Mouse (Mus musculus): ENCODE data around the gene Rcan1. TPM values are rescaled to one million over a fixed set of nuclear protein-coding genes. Genes with fewer than 3 reads are reported as not detected.

Rcan1 gene
- polyA plus RNA-seq, 1 experiment from 2014 or later, result 37.4 TPM

GRCm38 (mm10) chr16:92371623-92372022, 99.0 kb downstream of the Rcan1 start:
- H3K27me3 ChIP-seq (ENCODE audit: control insufficient read depth, insufficient read depth, low read length), result no peaks in the 10 kb centered on the region
- no peak overlapping the region for H3K9ac ChIP-seq (ENCODE audit: low read length)
- H3K36me3 ChIP-seq (ENCODE audit: control insufficient read depth, insufficient read depth, low read length), result no peaks in the 10 kb centered on the region
- H3K4me3 ChIP-seq (ENCODE audit: low read depth, low read length), result no peak overlapping the region
- H3K9me3 ChIP-seq (ENCODE audit: control insufficient read depth, low read length), result no peaks in the 10 kb centered on the region
- 53% methylated on average over 5 of the region's 5 CpGs for WGBS
- DNase-seq (ENCODE audit: low spot score) (no peak), ATAC-seq (replicated peaks; ENCODE audit: low FRiP score) (no peak)
- H3K4me2 ChIP-seq (ENCODE audit: low read depth, low read length, severe bottlenecking), result no peak overlapping the region
- H3K4me1 ChIP-seq (replicated peaks; ENCODE audit: control insufficient read depth, insufficient read depth, low read length), result peaks cover 8% of the 10 kb centered on the region; the same call in 1 of the 2 replicates
- no peak overlapping the region for H3K27ac ChIP-seq (ENCODE audit: low read depth, low read length)

DNA sequence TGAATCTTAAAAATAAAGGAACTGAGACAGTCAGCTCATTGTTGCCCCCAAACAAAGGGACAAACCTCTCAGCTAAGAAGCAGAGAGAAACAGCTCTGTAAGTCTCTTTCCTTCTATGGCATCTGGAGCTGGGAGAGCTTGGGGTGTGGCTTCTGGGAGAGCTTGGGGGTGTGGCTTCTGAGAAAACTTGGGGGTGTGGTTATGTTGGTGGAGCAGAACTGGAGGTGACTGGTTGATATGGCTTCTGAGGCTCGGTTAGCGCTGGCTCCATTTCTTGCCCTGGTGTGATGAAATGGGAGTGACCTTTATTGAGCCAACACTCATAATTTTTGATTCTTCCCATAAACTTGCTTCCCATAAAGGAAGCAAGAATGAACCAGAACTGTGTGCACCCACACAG, 101.4 kb downstream of the Rcan1 start:
- Histone ChIP-seq H3K36me3 (ENCODE audit: control insufficient read depth, insufficient read depth, low read length) (no peaks in the 10 kb centered on the region), H3K27me3 (ENCODE audit: control insufficient read depth, insufficient read depth, low read length) (no peaks in the 10 kb centered on the region), H3K9ac (ENCODE audit: low read length) (no peak overlapping the region), H3K4me2 (ENCODE audit: low read depth, low read length, severe bottlenecking) (no peak overlapping the region), H3K27ac (ENCODE audit: low read depth, low read length) (no peak overlapping the region), H3K4me3 (ENCODE audit: low read depth, low read length) (no peak overlapping the region), H3K4me1 (replicated peaks; ENCODE audit: control insufficient read depth, insufficient read depth, low read length) (peaks cover 8% of the 10 kb centered on the region; the same call in 1 of the 2 replicates), H3K9me3 (ENCODE audit: control insufficient read depth, low read length) (no peaks in the 10 kb centered on the region)
- ATAC-seq (replicated peaks; ENCODE audit: low FRiP score), result no peak
- no peak for DNase-seq (ENCODE audit: low spot score)
- 58% methylated on average over 2 of the region's 2 CpGs for WGBS

- ATAC-seq (replicated peaks; ENCODE audit: low FRiP score), result no peak
- H3K9ac ChIP-seq (ENCODE audit: low read length), result no peak overlapping the region
- WGBS, result 58% methylated on average over 7 of the region's 7 CpGs
- H3K27me3 ChIP-seq (ENCODE audit: control insufficient read depth, insufficient read depth, low read length), result no peaks in the 10 kb centered on the region
- no peak overlapping the region for H3K4me3 ChIP-seq (ENCODE audit: low read depth, low read length)
- no peaks in the 10 kb centered on the region for H3K4me1 ChIP-seq (replicated peaks; ENCODE audit: control insufficient read depth, insufficient read depth, low read length)
- no peaks in the 10 kb centered on the region for H3K9me3 ChIP-seq (ENCODE audit: control insufficient read depth, low read length)
- H3K27ac ChIP-seq (ENCODE audit: low read depth, low read length), result no peak overlapping the region
- H3K36me3 ChIP-seq (ENCODE audit: control insufficient read depth, insufficient read depth, low read length), result no peaks in the 10 kb centered on the region
- no peak for DNase-seq (ENCODE audit: low spot score)
- no peak overlapping the region for H3K4me2 ChIP-seq (ENCODE audit: low read depth, low read length, severe bottlenecking)
These were observed 105.2 kb downstream of the Rcan1 start for GRCm38 (mm10) chr16:92365477-92365876.

GRCm38 (mm10) chr16:92360711-92361110, 110.0 kb downstream of the Rcan1 start:
- H3K4me3 ChIP-seq (ENCODE audit: low read depth, low read length), result no peak overlapping the region
- no peaks in the 10 kb centered on the region for H3K9me3 ChIP-seq (ENCODE audit: control insufficient read depth, low read length)
- H3K4me2 ChIP-seq (ENCODE audit: low read depth, low read length, severe bottlenecking), result no peak overlapping the region
- 0 out of 2 replicates have a peak, but pooled peaks cover 4% of the 10 kb centered on the region for H3K4me1 ChIP-seq (replicated peaks; ENCODE audit: control insufficient read depth, insufficient read depth, low read length)
- H3K36me3 ChIP-seq (ENCODE audit: control insufficient read depth, insufficient read depth, low read length), result no peaks in the 10 kb centered on the region
- no peak overlapping the region for H3K9ac ChIP-seq (ENCODE audit: low read length)
- no peak overlapping the region for H3K27ac ChIP-seq (ENCODE audit: low read depth, low read length)
- 85% methylated on average over 7 of the region's 7 CpGs for WGBS
- no peak for ATAC-seq (replicated peaks; ENCODE audit: low FRiP score)
- DNase-seq (ENCODE audit: low spot score), result no peak
- no peaks in the 10 kb centered on the region; the same call in 1 of the 2 replicates for H3K27me3 ChIP-seq (ENCODE audit: control insufficient read depth, insufficient read depth, low read length)

DNA sequence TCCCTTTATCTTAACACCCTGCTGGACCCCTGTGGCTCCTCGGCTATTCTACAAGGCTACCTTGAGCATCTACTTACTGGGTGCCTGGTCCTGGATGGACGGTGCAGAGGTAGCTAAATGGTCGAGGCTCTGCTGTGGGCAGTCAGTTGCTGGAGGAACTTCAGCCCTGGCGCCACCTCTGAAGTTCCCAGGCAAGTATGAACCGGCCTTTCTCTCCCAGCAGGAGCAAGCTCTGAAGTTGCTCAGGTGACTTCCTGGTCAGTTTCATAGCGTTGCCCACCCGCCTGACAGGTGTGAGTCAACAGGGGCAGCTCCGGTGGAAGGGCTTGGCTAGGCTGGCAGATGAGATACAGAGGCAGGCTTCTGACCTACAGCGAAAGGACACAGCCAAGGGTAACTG, 111.4 kb downstream of the Rcan1 start, which contains the start of gene Kcne1:
TSS of gene Kcne1 (minus strand) at position 240 of the 400 bp plus-strand sequence.
- no peak for DNase-seq (ENCODE audit: low spot score)
- no peaks in the 10 kb centered on the region for H3K36me3 ChIP-seq (ENCODE audit: control insufficient read depth, insufficient read depth, low read length)
- H3K27me3 ChIP-seq (ENCODE audit: control insufficient read depth, insufficient read depth, low read length), result no peaks in the 10 kb centered on the region; the same call in 1 of the 2 replicates
- WGBS, result 65% methylated on average over 9 of the region's 9 CpGs
- 0 out of 2 replicates have a peak, but pooled peaks cover 4% of the 10 kb centered on the region for H3K4me1 ChIP-seq (replicated peaks; ENCODE audit: control insufficient read depth, insufficient read depth, low read length)
- no peak within 1 kb of the TSS for H3K4me2 ChIP-seq (ENCODE audit: low read depth, low read length, severe bottlenecking)
- H3K9me3 ChIP-seq (ENCODE audit: control insufficient read depth, low read length), result no peaks in the 10 kb centered on the region
- H3K4me3 ChIP-seq (ENCODE audit: low read depth, low read length), result no peak within 1 kb of the TSS
- no peak within 1 kb of the TSS for H3K27ac ChIP-seq (ENCODE audit: low read depth, low read length)
- ATAC-seq (replicated peaks; ENCODE audit: low FRiP score), result no peak
- H3K9ac ChIP-seq (ENCODE audit: low read length), result no peak within 1 kb of the TSS

GRCm38 (mm10) chr16:92358734-92359133, 111.9 kb downstream of the Rcan1 start:
- peak; percentile 53; the same call in 1 of the 2 replicates for ATAC-seq (replicated peaks; ENCODE audit: low FRiP score)
- Histone ChIP-seq H3K9me3 (ENCODE audit: control insufficient read depth, low read length) (no peaks in the 10 kb centered on the region), H3K4me1 (replicated peaks; ENCODE audit: control insufficient read depth, insufficient read depth, low read length) (0 out of 2 replicates have a peak, but pooled peaks cover 4% of the 10 kb centered on the region), H3K36me3 (ENCODE audit: control insufficient read depth, insufficient read depth, low read length) (no peaks in the 10 kb centered on the region), H3K27me3 (ENCODE audit: control insufficient read depth, insufficient read depth, low read length) (no peaks in the 10 kb centered on the region; the same call in 1 of the 2 replicates), H3K4me2 (ENCODE audit: low read depth, low read length, severe bottlenecking) (no peak overlapping the region), H3K4me3 (ENCODE audit: low read depth, low read length) (no peak overlapping the region), H3K9ac (ENCODE audit: low read length) (no peak overlapping the region), H3K27ac (ENCODE audit: low read depth, low read length) (no peak overlapping the region)
- 20% methylated on average over 9 of the region's 9 CpGs for WGBS
- DNase-seq (ENCODE audit: low spot score), result no peak

GRCm38 (mm10) chr16:92357566-92357965, 113.1 kb downstream of the Rcan1 start:
- Histone ChIP-seq H3K4me1 (replicated peaks; ENCODE audit: control insufficient read depth, insufficient read depth, low read length) (0 out of 2 replicates have a peak, but pooled peaks cover 4% of the 10 kb centered on the region), H3K9me3 (ENCODE audit: control insufficient read depth, low read length) (no peaks in the 10 kb centered on the region), H3K27ac (ENCODE audit: low read depth, low read length) (no peak overlapping the region), H3K27me3 (ENCODE audit: control insufficient read depth, insufficient read depth, low read length) (no peaks in the 10 kb centered on the region; the same call in 1 of the 2 replicates), H3K36me3 (ENCODE audit: control insufficient read depth, insufficient read depth, low read length) (no peaks in the 10 kb centered on the region), H3K4me3 (ENCODE audit: low read depth, low read length) (no peak overlapping the region), H3K4me2 (ENCODE audit: low read depth, low read length, severe bottlenecking) (no peak overlapping the region), H3K9ac (ENCODE audit: low read length) (no peak overlapping the region)
- DNase-seq (ENCODE audit: low spot score), result no peak
- 32% methylated on average over 10 of the region's 10 CpGs for WGBS
- peak; percentile 18; the same call in 1 of the 2 replicates for ATAC-seq (replicated peaks; ENCODE audit: low FRiP score)

DNA sequence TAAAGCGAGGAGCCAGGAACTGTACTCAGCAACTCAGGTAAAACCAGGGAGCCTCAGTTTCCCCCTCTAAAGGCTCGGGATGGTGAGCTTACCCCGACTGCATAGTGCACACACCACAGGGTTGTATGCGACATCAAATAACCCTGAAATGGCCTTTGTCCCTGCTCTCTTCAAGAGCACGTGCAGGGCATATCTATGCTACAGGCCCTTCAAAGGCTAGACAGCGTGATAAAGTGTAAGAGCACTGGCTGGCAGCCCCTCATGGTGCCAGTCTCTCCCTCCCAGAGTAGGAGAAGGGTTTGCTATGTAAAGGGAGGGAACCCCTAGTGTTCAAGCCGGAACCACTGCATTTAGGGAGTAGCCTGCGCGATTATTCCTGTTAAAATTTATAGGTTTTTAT, 113.6 kb downstream of the Rcan1 start:
- no peaks in the 10 kb centered on the region; the same call in 1 of the 2 replicates for H3K27me3 ChIP-seq (ENCODE audit: control insufficient read depth, insufficient read depth, low read length)
- H3K4me2 ChIP-seq (ENCODE audit: low read depth, low read length, severe bottlenecking), result no peak overlapping the region
- 0 out of 2 replicates have a peak, but pooled peaks cover 4% of the 10 kb centered on the region for H3K4me1 ChIP-seq (replicated peaks; ENCODE audit: control insufficient read depth, insufficient read depth, low read length)
- H3K27ac ChIP-seq (ENCODE audit: low read depth, low read length), result no peak overlapping the region
- ATAC-seq (replicated peaks; ENCODE audit: low FRiP score) (no peak), DNase-seq (ENCODE audit: low spot score) (no peak)
- 74% methylated on average over 9 of the region's 9 CpGs for WGBS
- H3K36me3 ChIP-seq (ENCODE audit: control insufficient read depth, insufficient read depth, low read length), result no peaks in the 10 kb centered on the region
- no peaks in the 10 kb centered on the region for H3K9me3 ChIP-seq (ENCODE audit: control insufficient read depth, low read length)
- H3K9ac ChIP-seq (ENCODE audit: low read length), result no peak overlapping the region
- no peak overlapping the region for H3K4me3 ChIP-seq (ENCODE audit: low read depth, low read length)

DNA sequence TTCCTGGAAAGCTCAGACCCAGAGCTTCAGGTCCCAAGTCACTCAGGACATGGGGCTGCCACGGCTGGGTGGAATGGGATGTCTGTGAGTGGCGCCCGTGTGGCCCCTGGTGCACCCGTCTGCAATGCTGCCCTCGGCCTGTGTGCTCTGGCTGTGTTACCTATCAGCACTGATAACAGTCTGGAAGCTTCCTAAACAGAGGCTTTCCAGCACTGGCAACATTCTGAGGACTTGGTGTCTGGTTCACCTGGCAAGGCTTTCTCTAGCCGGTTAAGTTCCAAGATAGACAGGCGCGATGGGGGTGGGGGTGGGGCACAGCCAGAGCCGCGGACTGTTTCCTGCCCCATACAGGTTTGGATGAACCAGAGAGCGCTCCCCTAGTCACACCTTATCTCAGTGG, 114.7 kb downstream of the Rcan1 start:
- Histone ChIP-seq H3K36me3 (ENCODE audit: control insufficient read depth, insufficient read depth, low read length) (no peaks in the 10 kb centered on the region), H3K9me3 (ENCODE audit: control insufficient read depth, low read length) (no peaks in the 10 kb centered on the region), H3K4me1 (replicated peaks; ENCODE audit: control insufficient read depth, insufficient read depth, low read length) (0 out of 2 replicates have a peak, but pooled peaks cover 4% of the 10 kb centered on the region), H3K9ac (ENCODE audit: low read length) (no peak overlapping the region), H3K4me2 (ENCODE audit: low read depth, low read length, severe bottlenecking) (no peak overlapping the region), H3K4me3 (ENCODE audit: low read depth, low read length) (no peak overlapping the region), H3K27me3 (ENCODE audit: control insufficient read depth, insufficient read depth, low read length) (no peaks in the 10 kb centered on the region; the same call in 1 of the 2 replicates), H3K27ac (ENCODE audit: low read depth, low read length) (no peak overlapping the region)
- WGBS, result 76% methylated on average over 11 of the region's 11 CpGs
- ATAC-seq (replicated peaks; ENCODE audit: low FRiP score) (no peak), DNase-seq (ENCODE audit: low spot score) (no peak)
